Mouse (Mus musculus) stomach, postnatal 0 days (tissue): Measurements from ENCODE around the gene V1ra8. TPM values are rescaled to one million over a fixed set of nuclear protein-coding genes. Genes with fewer than 3 reads are reported as not detected.

Source experiments
- ATAC-seq: fragments of 200-750 bp; cut with Nextera tagmentation; 2 replicates; pipeline ENCODE4 v1.8.0; 2017; ENCODE audit not compliant: low FRiP score, low TSS enrichment
- DNase-seq: peaks from one replicate; pipeline ENCODE4 v3.0.0-alpha.2; 2016; ENCODE audit warnings: low spot score
- H3K27ac ChIP-seq: fragments of 300-500 bp; sonication (generic); replicated peaks from 2 replicates; pipeline ENCODE4 v1.5.1; 2014; ENCODE audit warnings: mild to moderate bottlenecking, control low read depth
- H3K27me3 ChIP-seq: fragments of 300-500 bp; sonication (generic); 2 replicates; pipeline ENCODE4 v1.6.1; 2014; ENCODE audit warnings: low read length; ENCODE audit not compliant: control insufficient read depth, insufficient read depth
- H3K36me3 ChIP-seq: fragments of 300-500 bp; sonication (generic); 2 replicates; pipeline ENCODE4 v1.6.1; 2014; ENCODE audit warnings: low read length, mixed read lengths; ENCODE audit not compliant: control insufficient read depth, insufficient read depth
- H3K4me1 ChIP-seq: fragments of 300-500 bp; sonication (generic); replicated peaks from 2 replicates; pipeline ENCODE4 v1.6.1; 2014; ENCODE audit warnings: antibody characterized with exemption; ENCODE audit not compliant: control insufficient read depth, insufficient read depth
- H3K4me2 ChIP-seq: fragments of 300-500 bp; sonication (generic); replicated peaks from 2 replicates; pipeline ENCODE4 v1.6.1; 2014; ENCODE audit warnings: low read depth, mild to moderate bottlenecking, control low read depth, moderate library complexity
- H3K4me3 ChIP-seq: fragments of 300-500 bp; sonication (generic); 2 replicates; pipeline ENCODE4 v1.5.1; 2014; ENCODE audit warnings: low read depth, low read length, control low read depth
- H3K9ac ChIP-seq: fragments of 300-500 bp; sonication (generic); 2 replicates; pipeline ENCODE4 v1.6.1; 2014; ENCODE audit warnings: mild to moderate bottlenecking, low read length, control low read depth, mixed read lengths
- H3K9me3 ChIP-seq: fragments of 300-500 bp; sonication (generic); 2 replicates; pipeline ENCODE4 v1.6.1; 2016; ENCODE audit warnings: low read length; ENCODE audit not compliant: control insufficient read depth
- CTCF ChIP-seq: IDR thresholded peaks from 2 replicates; pipeline ENCODE4 v1.5.1; 2016; ENCODE audit warnings: antibody characterized with exemption, low read depth, mild to moderate bottlenecking, moderate library complexity
- EP300 ChIP-seq: optimal IDR thresholded peaks from 2 replicates; pipeline ENCODE3; 2016; ENCODE audit warnings: antibody characterized with exemption
- WGBS: fragments of 180-500 bp; shearing (Covaris S2); extraction: QIAGEN DNeasy Blood & Tissue Kit; methylation state at CpG from one replicate; pipeline ENCODE4 v1.1.7; 2014; 5-methylcytosine and 5-hydroxymethylcytosine counted together
- polyA plus RNA-seq: library from polyadenylated mRNA; unstranded; fragments of >200 nt; fragmentation: Nextera tagmentation; extraction: Ambion mirVana; gene quantifications from 2 replicates; pipeline ENCODE4 v1.2.1, GENCODE M21; 2015

Gene V1ra8
- polyA plus RNA-seq, 1 experiment from 2014 or later: not detected

DNA sequence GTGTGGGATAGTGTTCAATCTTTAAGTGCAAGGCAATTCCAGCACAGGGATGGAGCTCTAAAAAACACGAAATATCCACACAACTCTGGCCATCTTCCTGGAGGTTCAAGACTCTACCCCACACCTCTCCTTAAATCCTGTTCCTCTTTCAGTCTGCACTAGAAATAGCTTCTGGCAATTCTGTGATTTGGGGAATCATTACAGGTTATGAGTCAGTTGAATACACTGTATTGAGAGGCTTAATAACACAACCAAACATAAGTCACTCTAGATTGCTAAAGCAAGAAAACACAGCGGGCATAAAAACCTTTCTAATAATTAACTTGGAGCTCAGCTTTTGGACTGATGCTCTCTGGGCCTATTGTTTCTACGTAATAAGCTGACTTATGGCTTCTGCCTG, 41.4 kb downstream of the V1ra8 start:
- H3K27ac ChIP-seq: no peak overlapping the region
- H3K4me1 ChIP-seq: no peaks in the 10 kb centered on the region
- no peaks in the 10 kb centered on the region for H3K27me3 ChIP-seq
- no peak overlapping the region for H3K4me3 ChIP-seq
- DNase-seq (no peak), ATAC-seq (no peak)
- H3K4me2 ChIP-seq: no peak overlapping the region
- TF ChIP-seq EP300 (no peak), CTCF (no peak)
- H3K9ac ChIP-seq: no peak overlapping the region
- H3K36me3 ChIP-seq: no peaks in the 10 kb centered on the region
- 74% methylated on average over 3 of the region's 3 CpGs for WGBS
- H3K9me3 ChIP-seq: no peaks in the 10 kb centered on the region

DNA sequence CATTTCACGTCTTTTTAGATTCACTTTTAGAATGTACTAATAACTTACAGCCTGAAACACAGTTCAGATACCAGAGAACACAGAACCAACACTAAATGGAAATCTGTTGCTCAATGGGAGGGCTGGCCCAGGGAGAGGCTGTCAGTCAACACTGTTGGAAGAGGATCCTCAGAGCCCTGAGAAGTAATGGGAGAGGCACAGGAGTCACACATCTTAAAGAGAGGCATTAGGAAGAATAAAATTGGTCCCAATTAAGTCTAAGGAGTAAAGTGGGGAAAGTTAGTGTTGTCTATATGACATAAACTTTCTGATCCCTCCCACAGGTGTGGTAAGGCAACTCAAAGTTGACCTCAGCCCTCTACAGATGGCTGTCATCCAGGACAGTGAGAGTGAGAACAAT, 43.4 kb downstream of the V1ra8 start, which contains the start of gene Vmn1r54:
Gene Vmn1r54 (plus strand): TSS at position 301 of the 400 bp plus-strand sequence.
- DNase-seq (no peak), ATAC-seq (no peak)
- H3K4me3 ChIP-seq: no peak within 1 kb of the TSS
- H3K4me1 ChIP-seq: no peaks in the 10 kb centered on the region
- no peak within 1 kb of the TSS for H3K9ac ChIP-seq
- no peaks in the 10 kb centered on the region for H3K27me3 ChIP-seq
- WGBS: 71% methylated on average over 1 of the region's 1 CpGs
- H3K27ac ChIP-seq: no peak within 1 kb of the TSS
- H3K9me3 ChIP-seq: no peaks in the 10 kb centered on the region
- H3K4me2 ChIP-seq: no peak within 1 kb of the TSS
- TF ChIP-seq CTCF: no peak
- TF ChIP-seq EP300: no peak
- no peaks in the 10 kb centered on the region for H3K36me3 ChIP-seq

Other genes starting within 250 kb of the V1ra8 start
- gene Vmn1r46, start 233.5 kb upstream of the V1ra8 start, polyA plus RNA-seq: 0.01 TPM in 1 of 2 replicates, not detected in the other
- not detected in 2 replicates for gene Vmn1r47, start 186.6 kb upstream of the V1ra8 start, polyA plus RNA-seq
- not detected in 2 replicates for gene Vmn1r48, start 166.0 kb upstream of the V1ra8 start, polyA plus RNA-seq
- 0.04 TPM in 1 of 2 replicates, not detected in the other for gene Vmn1r49, start 124.3 kb upstream of the V1ra8 start, polyA plus RNA-seq
- not detected in 2 replicates for gene Vmn1r50, start 101.4 kb upstream of the V1ra8 start, polyA plus RNA-seq
- not detected in 2 replicates for gene Vmn1r51, start 80.2 kb upstream of the V1ra8 start, polyA plus RNA-seq
- not detected in 2 replicates for gene Vmn1r52, start 28.0 kb upstream of the V1ra8 start, polyA plus RNA-seq
- gene Vmn1r53, start 21.6 kb downstream of the V1ra8 start, polyA plus RNA-seq: not detected in 2 replicates
- gene Vmn1r54, start 43.5 kb downstream of the V1ra8 start, polyA plus RNA-seq: not detected in 2 replicates
- gene BC048671, start 98.4 kb downstream of the V1ra8 start, polyA plus RNA-seq: 0.28 and 0.33 TPM in 2 replicates
- 0.40 and 0.87 TPM in 2 replicates for gene Chst13, start 122.4 kb downstream of the V1ra8 start, polyA plus RNA-seq
- gene Uroc1, start 130.5 kb downstream of the V1ra8 start, polyA plus RNA-seq: 0.16 and 0.33 TPM in 2 replicates
- gene Zxdc, start 166.7 kb downstream of the V1ra8 start, polyA plus RNA-seq: 4.7 and 4.9 TPM in 2 replicates
- gene Cfap100, start 226.0 kb downstream of the V1ra8 start, polyA plus RNA-seq: 0.30 and 0.34 TPM in 2 replicates